Mouse (Mus musculus) macrophage (primary cell): ENCODE results near the gene Wfdc3. TPM values are rescaled to one million over a fixed set of nuclear protein-coding genes. Genes with fewer than 3 reads are reported as not detected.

Experiments
- H3K27ac ChIP-seq: fragments of 350-480 bp; formaldehyde crosslinking; 2 replicates; pipeline ENCODE4 v1.9.0; 2021
- H3K36me3 ChIP-seq: fragments of 350-480 bp; formaldehyde crosslinking; 2 replicates; pipeline ENCODE4 v1.9.0; 2021; ENCODE audit errors: inconsistent target
- H3K4me3 ChIP-seq: fragments of 350-480 bp; formaldehyde crosslinking; 2 replicates; pipeline ENCODE4 v1.9.0; 2021; ENCODE audit errors: inconsistent target
- H3K79me2 ChIP-seq: fragments of 350-480 bp; formaldehyde crosslinking; 2 replicates; pipeline ENCODE4 v1.9.0; 2021; ENCODE audit errors: inconsistent target
- WGBS: methylation state at CpG from one replicate; pipeline ENCODE4 v1.1.7; 2026; ENCODE audit warnings: inconsistent platforms; ENCODE audit not compliant: missing documents; 5-methylcytosine and 5-hydroxymethylcytosine counted together
- polyA plus RNA-seq: library from polyadenylated mRNA; stranded (reverse); fragments of 250-400 nt; gene quantifications from 3 replicates; pipeline ENCODE4 v1.2.4, GENCODE M21; 2018; ENCODE audit warnings: inconsistent platforms

Wfdc3 gene
- polyA plus RNA-seq, 1 experiment from 2014 or later, result not detected

- 75% methylated on average over 7 of the region's 7 CpGs for WGBS
These were observed 38.3 kb upstream of the Wfdc3 start for GRCm38 (mm10) chr2:164783926-164784581.

GRCm38 (mm10) chr2:164781876-164782275, 36.1 kb upstream of the Wfdc3 start:
- no peaks in the 10 kb centered on the region for H3K36me3 ChIP-seq
- H3K27ac ChIP-seq, result no peak overlapping the region
- 78% methylated on average over 4 of the region's 4 CpGs for WGBS
- H3K4me3 ChIP-seq, result no peak overlapping the region
- H3K79me2 ChIP-seq, result no peaks in the 10 kb centered on the region

More at GRCm38 (mm10) chr2:164783926-164784581, 38.3 kb upstream of the Wfdc3 start:
- Histone ChIP-seq H3K27ac (no peak overlapping the region), H3K36me3 (peaks cover 5% of the 10 kb centered on the region; the same call in 1 of the 2 replicates), H3K4me3 (no peak overlapping the region), H3K79me2 (no peaks in the 10 kb centered on the region)

- H3K36me3 ChIP-seq, result no peaks in the 10 kb centered on the region
- H3K27ac ChIP-seq, result no peak within 1 kb of the TSS
- WGBS, result 78% methylated on average over 8 of the region's 8 CpGs
- H3K79me2 ChIP-seq, result no peaks in the 10 kb centered on the region
- H3K4me3 ChIP-seq, result no peak within 1 kb of the TSS
These were observed 33.9 kb upstream of the Wfdc3 start, which contains the start of gene Tnnc2 for GRCm38 (mm10) chr2:164779481-164780086. Gene Tnnc2, minus strand, starts transcription at chr2:164779967.

GRCm38 (mm10) chr2:164778809-164779208, 33.1 kb upstream of the Wfdc3 start:
- Histone ChIP-seq H3K4me3 (no peak overlapping the region), H3K79me2 (no peaks in the 10 kb centered on the region), H3K36me3 (no peaks in the 10 kb centered on the region), H3K27ac (no peak overlapping the region)
- 88% methylated on average over 7 of the region's 7 CpGs for WGBS

GRCm38 (mm10) chr2:164778015-164778287, 32.2 kb upstream of the Wfdc3 start:
- Histone ChIP-seq H3K27ac (no peak overlapping the region), H3K36me3 (no peaks in the 10 kb centered on the region), H3K79me2 (no peaks in the 10 kb centered on the region), H3K4me3 (no peak overlapping the region)
- 93% methylated on average over 11 of the region's 11 CpGs for WGBS

- 87% methylated on average over 30 of the region's 30 CpGs for WGBS
- H3K27ac ChIP-seq, result no peak overlapping the region
- no peak overlapping the region for H3K4me3 ChIP-seq
- H3K36me3 ChIP-seq, result no peaks in the 10 kb centered on the region
- no peaks in the 10 kb centered on the region for H3K79me2 ChIP-seq
These were observed 31.7 kb upstream of the Wfdc3 start for GRCm38 (mm10) chr2:164777246-164778014.

GRCm38 (mm10) chr2:164776801-164777200, 31.1 kb upstream of the Wfdc3 start:
- 76% methylated on average over 17 of the region's 17 CpGs for WGBS
- H3K27ac ChIP-seq, result no peak overlapping the region
- no peak overlapping the region for H3K4me3 ChIP-seq

GRCm38 (mm10) chr2:164776130-164776529, 30.4 kb upstream of the Wfdc3 start:
- 91% methylated on average over 6 of the region's 6 CpGs for WGBS
- no peaks in the 10 kb centered on the region for H3K36me3 ChIP-seq
- no peak overlapping the region for H3K4me3 ChIP-seq
- H3K27ac ChIP-seq, result no peak overlapping the region
- peaks cover 3% of the 10 kb centered on the region for H3K79me2 ChIP-seq

More at GRCm38 (mm10) chr2:164776801-164777200, 31.1 kb upstream of the Wfdc3 start:
- Histone ChIP-seq H3K36me3 (no peaks in the 10 kb centered on the region), H3K79me2 (no peaks in the 10 kb centered on the region)

- WGBS, result 82% methylated on average over 5 of the region's 5 CpGs
- Histone ChIP-seq H3K79me2 (peaks cover 17% of the 10 kb centered on the region), H3K36me3 (no peaks in the 10 kb centered on the region), H3K27ac (no peak overlapping the region), H3K4me3 (no peak overlapping the region)
These were observed 28.2 kb upstream of the Wfdc3 start for GRCm38 (mm10) chr2:164773989-164774364.

GRCm38 (mm10) chr2:164773229-164773988, 27.7 kb upstream of the Wfdc3 start:
- peaks cover 17% of the 10 kb centered on the region for H3K79me2 ChIP-seq
- no peaks in the 10 kb centered on the region for H3K36me3 ChIP-seq
- H3K4me3 ChIP-seq, result no peak overlapping the region
- no peak overlapping the region for H3K27ac ChIP-seq
- 91% methylated on average over 14 of the region's 14 CpGs for WGBS

- peak overlapping the region; percentile 72; the same call in 1 of the 2 replicates for H3K27ac ChIP-seq
- peaks cover 19% of the 10 kb centered on the region for H3K36me3 ChIP-seq
- WGBS, result 81% methylated on average over 8 of the region's 8 CpGs
- peak overlapping the region; percentile 87 for H3K4me3 ChIP-seq
- peaks cover 17% of the 10 kb centered on the region for H3K79me2 ChIP-seq
These were observed 25.4 kb upstream of the Wfdc3 start for GRCm38 (mm10) chr2:164771123-164771522.

- Histone ChIP-seq H3K4me3 (peak overlapping the region; percentile 87), H3K27ac (peak overlapping the region; percentile 72), H3K79me2 (peaks cover 17% of the 10 kb centered on the region), H3K36me3 (peaks cover 27% of the 10 kb centered on the region)
- 8% methylated on average over 15 of the region's 15 CpGs for WGBS
These were observed 24.5 kb upstream of the Wfdc3 start for GRCm38 (mm10) chr2:164770279-164770678.

- Histone ChIP-seq H3K36me3 (peaks cover 32% of the 10 kb centered on the region), H3K4me3 (peak within 1 kb of the TSS; percentile 87), H3K79me2 (peaks cover 17% of the 10 kb centered on the region), H3K27ac (peak within 1 kb of the TSS; percentile 72)
- under 1% methylated on average over 52 of the region's 53 CpGs for WGBS
These were observed 23.7 kb upstream of the Wfdc3 start, which contains the start of gene Ube2c for GRCm38 (mm10) chr2:164769258-164770037. Gene Ube2c, plus strand, starts transcription at chr2:164769898.
